Mouse (Mus musculus) layer of hippocampus, postnatal 36 days (tissue): Measurements from ENCODE around the gene Psmd3. TPM values are rescaled to one million over a fixed set of nuclear protein-coding genes. Genes with fewer than 3 reads are reported as not detected.
A peak's percentile ranks its signal among the peaks of the same experiment; 100 is the strongest.
"Not testable (repeated sequence)": the region's sequence is repeated elsewhere in the genome, so short reads cannot be mapped to it uniquely, and the experiment has no call there.

ENCODE experiments used
- DNase-seq, 2 experiments: peaks; one replicate each; pipeline ENCODE4 v3.0.0; 2022
- total RNA-seq, 2 experiments: library from RNA; stranded (reverse); gene quantifications; 2 replicates each; pipeline ENCODE4 v1.2.3; 2021

The Psmd3 gene
- total RNA-seq, 2 experiments from 2014 or later, result 125 to 126 TPM

DNA sequence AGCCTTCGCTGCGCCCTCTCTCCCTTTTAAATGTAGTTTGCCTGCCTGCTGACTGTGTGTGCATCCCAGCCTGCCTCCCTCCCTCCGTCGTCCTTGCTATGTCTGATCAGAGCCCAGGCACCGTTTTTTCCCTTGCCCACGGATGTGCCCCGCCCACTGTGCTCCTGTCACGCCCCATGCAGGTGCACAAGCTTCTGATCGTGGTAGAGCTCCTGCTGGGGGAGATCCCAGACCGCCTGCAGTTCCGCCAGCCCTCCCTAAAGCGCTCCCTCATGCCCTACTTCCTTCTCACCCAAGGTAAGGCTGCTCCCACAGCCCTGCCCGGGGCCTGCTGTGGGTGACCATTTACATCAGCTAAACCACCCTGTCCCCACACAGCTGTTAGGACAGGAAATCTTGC is 10.8 kb downstream of the Psmd3 start:
- no peak for DNase-seq

DNA sequence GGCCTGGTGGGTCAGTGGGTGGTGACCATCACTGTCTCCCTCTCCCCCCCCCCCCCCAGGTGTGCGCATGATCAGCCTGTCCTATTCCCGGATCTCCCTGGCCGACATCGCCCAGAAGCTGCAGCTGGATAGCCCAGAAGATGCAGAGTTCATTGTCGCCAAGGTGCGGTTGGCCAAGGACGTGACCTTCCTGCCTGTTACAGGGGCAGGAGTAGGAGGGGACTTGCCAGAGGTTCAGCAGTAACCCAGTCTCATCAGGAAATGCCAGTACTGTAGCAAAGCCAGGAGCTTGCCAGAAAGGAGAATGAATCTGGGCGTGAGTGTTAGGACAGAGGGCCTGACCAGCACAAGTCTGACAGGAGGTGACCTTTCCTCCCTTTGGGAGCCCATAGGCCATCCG is 11.4 kb downstream of the Psmd3 start:
- no peak for DNase-seq

DNA sequence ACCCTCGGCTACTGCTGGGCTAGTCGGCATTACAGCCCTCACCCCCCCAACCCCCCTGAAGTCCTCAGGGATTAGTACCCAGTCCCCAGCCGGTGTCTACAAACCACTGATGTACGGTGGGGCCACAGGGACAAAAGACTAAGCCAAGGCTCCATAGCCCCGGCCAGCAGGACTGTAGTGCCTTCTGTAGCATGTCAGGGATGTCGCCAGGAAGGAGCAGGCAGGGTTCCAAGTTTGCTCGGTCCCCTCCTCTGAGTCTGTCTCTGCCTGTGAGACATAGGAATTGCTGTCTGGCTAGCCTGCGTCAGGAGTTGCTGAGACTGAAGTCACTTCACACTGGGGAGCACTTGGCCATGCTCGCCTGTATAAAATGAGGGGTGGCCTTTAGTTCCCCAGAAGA is 11.9 kb downstream of the Psmd3 start:
- no peak for DNase-seq

- DNase-seq, result no peak
Measured at GRCm38 (mm10) chr11:98695408-98695807, 13.1 kb downstream of the Psmd3 start.

DNA sequence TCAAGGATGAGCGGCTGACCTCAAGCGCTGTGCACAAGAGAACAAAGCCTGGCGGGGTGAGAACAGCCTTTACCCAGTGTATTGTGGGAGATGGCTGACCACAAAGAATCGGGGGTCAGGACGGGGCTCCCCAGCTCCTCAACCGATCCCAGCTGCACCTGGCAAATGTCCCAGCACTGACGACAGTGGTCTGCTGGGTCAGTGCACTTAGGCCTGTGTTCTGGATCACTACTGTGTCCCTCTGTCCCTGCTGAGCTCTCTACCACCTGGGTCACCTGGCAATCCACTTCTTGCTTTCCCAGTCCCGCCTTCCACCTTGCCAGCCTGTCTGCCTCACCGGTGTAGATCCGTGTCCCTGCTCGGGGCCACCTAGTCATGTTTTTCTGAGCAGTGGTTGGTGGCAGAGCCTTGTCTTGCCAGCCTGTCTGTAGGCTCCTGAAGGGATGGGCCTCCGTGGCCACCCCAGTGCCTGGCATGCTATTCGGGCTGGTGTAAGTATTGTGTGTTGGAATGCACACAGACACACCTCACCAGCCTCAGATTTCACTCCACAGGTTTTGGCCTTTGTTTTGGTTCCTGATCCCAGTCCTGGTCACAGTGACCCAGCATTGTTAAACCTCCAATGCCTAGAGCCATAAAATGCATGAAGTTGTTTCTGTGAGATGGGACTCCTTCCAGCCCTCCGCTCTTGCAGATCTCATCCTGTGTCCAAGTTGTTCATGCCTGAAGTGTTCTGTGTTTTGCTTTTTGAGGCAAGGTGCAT is 14.3 kb downstream of the Psmd3 start:
- no peak for DNase-seq

DNA sequence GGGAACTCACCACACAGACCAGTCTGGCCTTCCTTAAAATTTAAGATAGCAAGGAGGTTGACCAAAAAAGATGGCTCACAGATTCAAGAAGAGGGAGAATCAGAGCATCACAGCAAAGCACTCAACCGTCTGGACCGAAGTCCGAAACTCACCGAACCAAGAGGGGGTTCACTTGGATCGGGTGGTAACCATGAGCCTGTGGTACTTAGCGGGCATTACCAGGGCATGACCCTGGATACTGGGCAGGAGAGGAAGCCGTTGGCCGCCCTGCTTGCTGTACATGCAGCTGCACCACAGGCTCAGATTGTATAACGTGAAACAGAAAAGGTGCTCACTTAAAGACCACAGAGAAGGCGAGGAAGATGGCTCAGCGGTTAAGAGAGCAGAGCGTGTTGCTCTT is 14.9 kb downstream of the Psmd3 start:
- no peak for DNase-seq

GRCm38 (mm10) chr11:98698849-98699640 is 16.7 kb downstream of the Psmd3 start:
- no peak for DNase-seq

GRCm38 (mm10) chr11:98699911-98700310 is 17.6 kb downstream of the Psmd3 start:
- DNase-seq, result peak; percentile 64 to 74

DNA sequence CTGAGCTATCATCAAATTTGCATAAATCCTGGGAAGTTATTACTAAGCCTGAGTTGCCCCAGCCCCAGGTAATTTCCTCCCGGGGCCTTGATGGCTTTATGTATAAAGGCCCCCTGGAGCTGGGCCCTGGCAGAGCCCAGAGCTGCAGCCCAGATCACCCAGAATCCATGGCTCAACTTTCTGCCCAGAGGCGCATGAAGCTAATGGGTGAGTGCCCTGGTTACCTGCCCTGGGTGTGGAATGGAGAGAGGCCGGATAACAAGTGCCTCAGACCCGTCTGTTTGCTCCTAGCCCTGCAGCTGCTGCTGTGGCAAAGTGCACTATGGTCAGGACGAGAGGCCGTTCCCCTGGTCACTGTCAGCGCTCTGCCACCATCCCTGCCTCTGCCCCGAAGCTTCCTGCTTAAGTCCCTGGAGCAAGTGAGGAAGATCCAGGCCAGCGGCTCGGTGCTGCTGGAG is 18.9 kb downstream of the Psmd3 start, which contains the start of gene Csf3:
TSS of gene Csf3 (plus strand) at position 51 of the 458 bp plus-strand sequence.
- DNase-seq, result no peak

GRCm38 (mm10) chr11:98702323-98702722 is 20.0 kb downstream of the Psmd3 start:
- DNase-seq, result no peak

DNA sequence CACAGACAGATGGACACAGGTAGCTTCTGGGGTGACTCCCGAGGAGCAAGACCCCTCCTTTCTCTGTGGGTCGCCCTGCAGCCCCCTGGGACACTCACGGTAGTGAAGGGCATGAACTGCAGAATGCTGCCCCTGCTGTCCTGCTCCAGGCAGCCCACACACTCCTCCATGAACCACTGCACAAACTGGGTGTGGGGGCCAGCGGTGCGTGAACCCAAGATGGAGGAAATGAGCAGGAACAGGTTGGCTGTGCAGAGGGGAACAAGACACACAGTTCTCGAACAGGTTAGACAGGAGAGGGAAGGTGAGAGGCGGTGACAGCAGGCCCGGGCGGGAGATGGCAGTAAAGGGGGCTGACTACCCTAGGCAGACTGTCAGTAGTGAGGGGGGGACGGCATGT is 22.7 kb downstream of the Psmd3 start:
- DNase-seq, result no peak

DNA sequence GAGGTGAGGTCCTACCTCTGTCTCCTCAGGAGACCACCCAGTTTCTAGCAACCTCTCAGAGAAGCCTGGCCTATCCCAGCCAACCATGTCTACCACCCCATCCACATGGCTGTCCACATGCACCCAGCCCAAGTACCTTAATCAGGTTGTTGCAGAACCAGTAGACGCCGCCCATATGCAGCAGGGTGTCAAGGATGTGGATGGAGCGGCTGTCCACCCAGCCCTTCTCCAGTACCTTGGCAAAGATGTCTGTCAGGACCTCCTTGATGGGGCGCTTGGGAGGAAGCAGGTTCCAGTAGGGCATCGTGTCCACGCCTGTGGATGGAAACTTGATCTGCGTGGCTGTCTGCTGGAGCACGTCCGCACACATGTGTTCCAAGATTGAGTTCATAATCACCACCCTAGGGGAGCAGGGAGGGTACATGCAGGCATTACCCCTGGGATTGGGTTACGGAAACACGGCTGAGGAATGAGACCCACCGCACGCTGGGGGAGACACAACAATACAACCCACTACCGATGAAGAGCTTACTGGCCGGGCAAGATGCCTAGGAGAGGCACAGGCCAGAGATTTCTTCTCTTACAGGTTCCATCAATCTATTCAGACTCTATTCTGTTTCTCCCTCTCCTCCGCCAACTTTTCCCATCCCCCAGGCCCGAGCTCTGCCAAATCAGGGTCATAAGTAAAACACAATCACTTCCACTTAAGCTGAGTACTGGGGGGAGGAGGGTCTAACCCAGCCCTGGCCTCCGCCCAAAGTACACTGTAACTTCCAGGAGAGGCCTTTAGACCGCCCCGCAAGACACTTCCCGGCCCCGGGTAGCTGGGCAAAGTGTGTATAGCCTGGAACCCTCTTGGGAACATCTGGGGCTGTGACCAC is 25.3 kb downstream of the Psmd3 start:
- no peak for DNase-seq

DNA sequence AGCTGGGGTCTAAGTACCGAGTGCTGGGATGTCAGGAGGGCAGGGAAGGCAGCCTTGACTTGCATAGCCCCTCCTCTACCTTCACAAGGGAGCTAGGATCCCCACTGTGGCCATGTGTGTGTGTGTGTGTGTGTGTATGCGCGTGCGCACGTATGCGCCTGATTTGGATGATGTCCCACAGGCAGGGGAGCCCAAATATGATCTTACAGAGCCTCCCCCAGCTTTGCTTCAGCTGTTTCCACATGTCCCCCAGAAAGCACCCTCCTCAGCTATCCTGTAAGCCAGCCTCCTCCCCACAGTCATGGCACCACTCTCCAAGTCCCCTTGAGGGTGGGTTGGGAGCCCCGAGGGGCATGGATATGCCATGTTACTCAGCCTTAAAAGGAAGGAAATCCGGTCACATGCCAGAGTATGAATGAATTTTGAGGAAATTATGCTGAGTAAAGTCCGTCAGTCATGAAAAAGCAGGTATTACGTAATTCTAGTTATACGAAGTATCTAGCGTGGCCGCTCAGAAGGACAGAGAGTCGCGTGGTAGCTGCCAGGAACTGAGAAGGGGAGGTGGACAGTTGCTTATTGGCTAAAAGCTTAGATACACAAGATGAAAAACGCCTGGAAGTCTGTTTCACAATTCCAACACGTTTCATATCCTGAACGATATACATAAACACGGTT is 26.1 kb downstream of the Psmd3 start:
- DNase-seq, result no peak

DNA sequence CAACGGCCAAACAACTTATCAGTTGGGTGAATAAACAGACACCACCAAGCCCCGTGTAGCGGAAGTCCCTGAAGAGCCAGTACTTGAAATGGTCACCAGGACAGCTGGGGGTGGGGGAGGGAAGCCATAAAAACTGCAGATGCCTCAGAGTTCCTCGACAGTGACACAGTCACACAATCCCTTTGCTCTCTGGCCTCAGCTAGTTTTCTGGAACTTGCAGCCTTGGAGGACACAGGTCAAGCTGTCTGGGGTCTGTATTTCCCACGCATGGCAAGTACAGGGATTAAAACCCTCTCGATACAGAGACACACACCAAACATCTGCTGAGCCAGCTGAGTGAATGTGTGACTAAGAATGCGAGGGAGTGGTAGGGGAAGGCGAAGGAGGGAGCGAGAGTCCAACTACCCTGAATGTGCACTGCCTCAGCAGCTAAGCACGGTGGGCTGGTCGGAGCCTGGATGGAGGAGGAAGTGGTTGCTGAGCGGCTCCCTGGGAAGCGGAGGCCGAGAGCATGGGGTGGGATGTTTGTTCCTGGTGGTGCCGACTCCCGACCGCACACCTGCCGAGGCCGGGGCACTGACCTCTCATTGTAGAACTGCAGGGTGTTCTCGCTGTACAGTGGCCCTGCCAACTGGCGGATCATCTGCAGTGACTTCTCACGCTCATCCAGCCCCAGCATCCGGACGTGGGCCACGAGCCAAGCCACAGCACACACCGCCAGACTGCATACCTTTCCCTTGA is 26.8 kb downstream of the Psmd3 start:
- no peak for DNase-seq

DNA sequence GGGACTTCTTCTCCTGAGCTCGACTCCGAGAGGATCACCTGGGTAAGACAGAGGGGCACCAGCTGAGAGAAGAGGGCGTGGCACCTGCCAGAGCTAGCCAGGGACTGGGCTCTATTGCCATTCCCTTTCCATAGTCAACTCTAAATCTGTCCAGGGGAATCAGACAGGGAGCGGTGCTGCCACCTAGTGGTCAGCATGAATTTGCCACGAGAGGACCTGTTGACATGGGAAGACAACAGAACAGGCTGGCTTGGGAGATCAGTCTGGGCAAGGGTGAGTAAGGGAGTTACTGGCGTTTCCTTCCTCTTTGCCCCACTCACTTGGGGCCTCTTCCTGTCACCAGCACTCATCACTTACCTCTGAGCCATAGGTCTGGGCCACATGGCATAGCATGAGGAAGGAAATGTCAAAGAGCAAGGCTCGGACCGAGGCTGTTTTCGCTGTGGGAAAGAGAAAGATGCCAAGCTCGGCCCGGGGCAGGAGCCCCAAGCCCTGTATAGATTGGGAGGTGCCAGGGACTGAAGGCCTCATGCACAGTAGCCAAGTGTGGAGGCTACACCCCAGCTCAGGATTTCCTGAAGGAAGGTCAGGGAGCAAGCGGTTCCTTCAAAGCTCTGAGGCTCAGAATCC is 28.2 kb downstream of the Psmd3 start:
- DNase-seq, result peak; percentile 72 to 79

- DNase-seq, result no peak
Measured at GRCm38 (mm10) chr11:98711046-98711434, 28.7 kb downstream of the Psmd3 start.

DNA sequence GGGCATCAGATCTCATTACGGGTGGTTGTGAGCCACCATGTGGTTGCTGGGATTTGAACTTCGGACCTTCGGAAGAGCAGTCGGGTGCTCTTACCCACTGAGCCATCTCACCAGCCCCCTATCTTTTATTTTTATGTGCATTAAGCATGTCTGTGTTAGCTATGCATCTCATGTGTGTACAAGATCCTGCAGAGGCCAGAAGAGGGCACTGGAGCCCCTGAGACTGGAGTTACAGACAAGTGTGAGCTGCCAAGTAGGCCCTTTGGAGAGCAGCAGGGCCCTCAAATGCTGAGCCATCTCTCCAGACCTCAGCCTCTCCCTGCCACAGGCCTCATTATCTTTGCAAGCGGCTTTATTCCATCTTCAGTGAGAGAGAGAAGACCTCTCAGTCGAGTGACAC is 29.7 kb downstream of the Psmd3 start:
- not testable (repeated sequence) for DNase-seq

DNA sequence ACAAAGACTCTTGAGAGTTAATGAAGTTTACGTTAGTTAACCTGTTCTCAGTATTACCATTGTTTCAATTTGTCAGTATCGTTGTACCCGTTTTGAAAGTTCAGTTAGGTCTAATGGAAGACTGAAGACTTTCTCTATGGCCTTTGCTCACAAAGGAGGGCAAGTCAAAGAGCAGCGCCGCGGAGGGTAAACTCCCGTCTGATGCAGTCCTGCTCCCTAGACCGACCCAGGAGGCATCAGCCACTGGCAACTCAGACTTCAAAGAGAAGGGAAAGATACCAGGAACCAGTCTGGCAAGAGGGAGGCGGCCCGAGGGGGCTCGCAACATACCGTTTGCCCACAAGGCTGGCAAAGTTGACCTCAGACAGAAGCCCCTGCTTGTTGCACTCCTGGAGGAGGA is 31.3 kb downstream of the Psmd3 start:
- DNase-seq, result no peak

- DNase-seq, result no peak
Measured at GRCm38 (mm10) chr11:98715946-98716345, 33.6 kb downstream of the Psmd3 start.

DNA sequence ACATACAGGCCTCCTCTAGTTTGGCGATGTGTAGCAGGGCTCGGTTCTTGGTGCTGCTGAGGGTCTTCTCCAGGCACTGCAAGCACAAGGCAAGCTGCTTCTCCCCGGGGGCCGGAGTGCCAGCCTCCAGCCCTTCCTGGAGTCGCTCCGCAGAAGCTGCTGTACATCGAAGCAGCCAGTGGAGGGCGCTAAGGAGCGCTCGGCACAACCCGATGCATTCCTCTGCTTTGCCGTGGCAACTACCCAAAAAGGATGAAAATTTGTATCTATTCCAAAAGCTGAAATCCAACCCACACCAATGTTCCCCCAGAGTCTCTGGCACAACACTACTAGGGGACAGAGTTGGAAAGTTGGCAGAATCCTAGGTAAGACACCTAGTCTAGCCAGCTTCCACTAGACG is 35.5 kb downstream of the Psmd3 start:
- peak; percentile 83 to 85 for DNase-seq

DNA sequence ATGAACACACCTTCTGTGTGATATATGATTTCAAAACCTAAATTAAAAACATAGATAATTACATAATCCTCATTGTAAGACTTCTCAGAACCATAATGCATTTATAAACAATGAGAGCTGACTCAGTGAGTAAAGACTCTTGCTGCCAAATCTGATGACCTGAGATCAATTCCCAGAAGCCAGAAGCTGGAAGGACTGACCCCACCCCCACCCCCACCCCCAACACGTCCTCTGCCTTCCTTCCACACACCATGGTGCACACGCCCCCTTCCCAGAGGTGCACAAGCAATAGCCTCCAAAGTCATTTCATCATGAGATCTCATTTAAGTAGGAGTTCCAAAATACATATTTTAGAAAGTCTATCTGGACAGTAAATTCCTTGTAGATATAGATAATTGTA is 38.4 kb downstream of the Psmd3 start:
- DNase-seq, result no peak
